Mouse (Mus musculus) T-helper 2 cell (primary cell): ENCODE data around the gene Setdb1.

Experiments used
- in situ Hi-C: fragments of 300-600 bp; cut with MboI, MseI; formaldehyde crosslinking; loops from one replicate; pipeline ENCODE4 v1.15.1; 2025; ENCODE audit warnings: high pct_unique_total_duplicates

Setdb1 gene

DNA sequence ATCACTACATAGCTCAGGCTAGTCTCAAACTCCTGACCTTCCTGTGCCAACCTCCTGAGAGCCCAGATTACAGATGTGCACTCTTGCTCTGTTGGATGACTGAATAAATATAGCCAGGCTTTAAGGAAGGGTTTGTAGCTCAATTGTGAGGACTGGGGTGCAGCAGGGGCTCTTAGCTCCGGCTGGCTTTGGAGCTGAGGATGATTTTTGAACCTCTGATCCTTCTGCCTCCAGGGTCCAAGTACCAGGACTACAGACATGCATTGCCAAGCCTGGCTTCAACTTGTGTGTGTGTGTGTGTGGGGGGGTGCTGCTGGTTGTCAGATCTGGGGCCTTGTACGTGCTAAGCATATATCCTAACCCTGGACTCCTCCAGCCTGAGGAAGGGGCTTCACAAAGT, 64.1 kb downstream of the Setdb1 start:
- in situ Hi-C loops: no loop called here

DNA sequence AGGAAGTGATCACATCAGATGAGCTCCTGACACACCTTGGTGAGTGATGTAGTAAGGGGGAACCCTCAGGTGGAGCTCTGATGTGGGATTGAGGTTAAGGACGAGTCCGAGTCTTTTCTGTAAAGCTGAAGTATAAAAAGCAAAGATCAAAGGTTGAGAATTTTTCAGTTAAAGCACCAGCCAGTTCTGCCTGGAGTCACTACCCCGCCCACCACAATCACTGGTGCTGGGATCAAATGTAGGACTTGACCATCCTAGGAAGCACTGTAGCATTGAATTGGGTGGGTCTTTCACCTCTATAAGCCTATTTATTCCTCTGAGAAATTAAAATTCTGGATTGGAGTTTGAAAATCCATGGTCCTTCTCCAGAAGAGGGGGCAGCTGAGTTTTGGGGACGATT, 66.0 kb downstream of the Setdb1 start:
- in situ Hi-C loops: no loop called here

DNA sequence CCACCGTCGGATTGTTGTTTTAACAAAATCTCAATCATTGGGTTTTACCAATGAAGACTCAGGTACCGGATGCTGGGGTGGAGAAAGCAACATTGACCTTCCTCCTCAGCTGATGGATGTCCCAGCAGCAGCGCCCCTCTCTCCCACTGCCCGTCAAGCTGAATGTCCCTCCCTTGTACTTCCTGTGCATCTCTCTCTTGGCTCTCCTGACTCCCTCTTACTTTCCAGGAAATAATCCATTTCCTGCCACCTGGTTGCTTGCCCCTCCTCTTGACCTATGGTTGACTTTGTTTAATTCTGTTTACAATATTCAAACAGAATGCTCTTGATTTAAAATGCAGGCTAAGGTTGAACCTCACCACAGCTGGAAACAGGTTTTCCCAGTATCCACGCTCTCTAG, 66.8 kb downstream of the Setdb1 start:
- in situ Hi-C loops: no loop called here

GRCm38 (mm10) chr3:95289419-95289818, 67.6 kb downstream of the Setdb1 start:
- in situ Hi-C loops: no loop called here

GRCm38 (mm10) chr3:95287541-95287940, 69.5 kb downstream of the Setdb1 start:
- in situ Hi-C loops: no loop called here

DNA sequence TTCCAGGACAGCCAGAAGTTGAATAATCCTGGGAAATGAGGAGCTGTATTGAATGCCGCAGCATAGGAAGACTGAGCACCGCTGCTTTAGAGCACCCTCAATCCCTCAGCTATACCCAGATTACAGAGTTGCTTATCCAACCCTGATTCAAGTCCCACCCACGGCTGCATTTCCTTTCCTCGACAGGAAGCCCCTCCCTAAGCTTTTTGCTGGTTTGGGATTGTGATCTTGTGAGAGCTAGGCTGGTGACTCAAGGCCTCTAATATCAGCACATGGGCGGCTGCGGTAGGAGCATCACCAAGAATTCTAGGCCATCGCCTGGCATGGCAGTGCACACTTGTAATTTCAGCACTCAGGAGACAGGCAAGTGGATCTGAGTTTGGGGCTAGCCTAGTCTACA, 70.5 kb downstream of the Setdb1 start:
- in situ Hi-C loops: no loop called here

GRCm38 (mm10) chr3:95286011-95286410, 71.0 kb downstream of the Setdb1 start:
- in situ Hi-C loops: no loop called here

DNA sequence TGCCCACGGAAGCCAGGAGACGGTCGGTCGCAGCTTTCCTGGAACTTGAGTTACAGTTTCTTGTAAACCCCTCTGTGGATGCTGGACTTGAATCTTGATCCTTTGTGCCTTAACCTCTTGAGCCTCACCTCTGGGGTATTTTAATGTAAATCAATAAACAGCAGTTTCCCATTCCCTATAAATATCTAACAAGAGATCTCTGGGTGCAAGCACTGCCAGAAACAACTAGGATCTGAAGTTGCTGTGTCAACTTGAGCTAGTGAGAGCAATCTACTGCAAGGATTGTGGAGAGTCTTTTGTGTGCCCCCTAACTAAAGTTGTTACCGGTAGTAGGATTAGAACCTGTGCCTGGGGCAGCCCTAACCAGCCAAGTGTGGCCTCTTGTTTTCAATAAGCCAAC, 71.6 kb downstream of the Setdb1 start:
- in situ Hi-C loops: no loop called here

- in situ Hi-C loops: no loop called here
Measured at GRCm38 (mm10) chr3:95284501-95285281, 72.3 kb downstream of the Setdb1 start.

GRCm38 (mm10) chr3:95284062-95284461, 72.9 kb downstream of the Setdb1 start:
- in situ Hi-C loops: no loop called here

DNA sequence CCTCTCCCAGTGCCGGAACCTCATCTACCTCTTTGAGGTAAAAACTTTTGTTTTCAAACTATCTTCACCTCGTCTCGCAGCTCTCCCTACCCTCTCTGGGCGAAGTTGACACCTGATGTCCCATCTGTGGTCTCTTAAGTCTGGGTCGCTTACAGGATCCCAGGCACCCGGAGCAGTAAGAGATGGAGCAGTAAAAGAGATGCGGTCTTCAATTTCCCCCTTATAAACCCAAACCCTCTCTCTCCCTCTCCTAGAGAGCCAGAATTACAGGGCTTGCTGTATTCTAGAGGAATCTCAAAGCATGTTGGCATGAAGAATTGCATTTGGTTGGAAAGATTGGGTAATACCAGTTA, 73.4 kb downstream of the Setdb1 start:
- in situ Hi-C loops: no loop called here

DNA sequence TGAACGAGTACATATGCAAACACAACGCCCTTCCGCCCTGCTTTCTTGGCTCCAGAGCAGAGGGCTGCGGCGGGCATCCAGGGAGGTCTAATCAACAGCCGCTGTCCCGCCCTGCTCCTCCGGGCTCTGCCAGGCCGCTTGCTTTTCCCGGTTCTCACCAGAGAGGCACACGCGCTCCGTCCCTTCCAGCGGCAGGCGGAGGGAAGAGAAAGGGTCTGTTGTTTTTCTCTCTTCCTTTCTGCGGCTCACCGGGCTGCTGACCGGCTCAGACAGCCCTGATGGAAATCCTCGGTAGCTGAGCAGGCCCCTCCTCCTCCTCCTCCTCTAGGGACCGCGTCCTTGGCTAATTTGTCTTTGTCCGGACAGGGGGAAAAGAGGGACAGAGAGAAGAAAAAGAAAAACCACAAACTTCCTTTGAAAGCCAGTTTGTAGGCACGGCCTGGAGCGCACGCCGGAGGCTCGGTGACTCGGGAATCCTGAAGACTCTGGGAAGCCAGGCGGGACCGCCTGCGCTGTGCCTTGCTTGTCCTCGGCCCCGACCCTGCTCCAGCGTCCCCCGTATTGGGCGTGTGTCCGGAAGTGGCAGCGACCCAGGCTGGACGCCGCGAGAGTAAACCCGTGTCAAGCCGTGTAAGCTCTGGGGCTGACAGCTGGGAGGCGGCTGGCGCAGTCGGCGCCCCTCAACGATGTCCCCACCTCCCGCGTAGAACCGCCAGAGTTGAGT, 74.0 kb downstream of the Setdb1 start:
- in situ Hi-C loops: no loop called here

GRCm38 (mm10) chr3:95282381-95282864, 74.6 kb downstream of the Setdb1 start:
- in situ Hi-C loops: no loop called here

GRCm38 (mm10) chr3:95281216-95282126, 75.5 kb downstream of the Setdb1 start, which contains the start of the genes Mindy1 and Prune1:
Gene Mindy1 (plus strand): TSS chr3:95281345.
Gene Prune1 (minus strand): TSS chr3:95282076.
- in situ Hi-C loops: no loop called here

DNA sequence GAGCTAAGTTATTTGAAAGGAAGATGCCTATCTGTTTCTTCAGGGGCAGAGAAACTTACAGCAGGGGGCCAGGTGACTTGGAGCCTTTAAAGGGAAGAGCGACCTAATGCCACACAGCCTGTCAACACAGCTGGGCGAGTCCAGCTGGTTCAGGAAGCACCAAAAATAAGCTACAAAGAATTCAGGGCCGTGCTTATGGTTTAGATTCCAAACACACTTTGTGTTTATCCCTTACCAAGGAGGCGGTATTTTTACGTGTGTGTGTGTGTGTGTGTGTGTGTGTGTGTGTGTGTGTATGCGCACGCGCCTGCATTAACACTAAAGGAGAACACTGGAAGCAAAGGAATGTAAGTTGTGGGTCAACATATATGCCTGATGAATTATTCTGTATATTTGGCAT, 76.3 kb downstream of the Setdb1 start:
- in situ Hi-C loops: no loop called here

- in situ Hi-C loops: no loop called here
Measured at GRCm38 (mm10) chr3:95277149-95277551, 79.9 kb downstream of the Setdb1 start.

DNA sequence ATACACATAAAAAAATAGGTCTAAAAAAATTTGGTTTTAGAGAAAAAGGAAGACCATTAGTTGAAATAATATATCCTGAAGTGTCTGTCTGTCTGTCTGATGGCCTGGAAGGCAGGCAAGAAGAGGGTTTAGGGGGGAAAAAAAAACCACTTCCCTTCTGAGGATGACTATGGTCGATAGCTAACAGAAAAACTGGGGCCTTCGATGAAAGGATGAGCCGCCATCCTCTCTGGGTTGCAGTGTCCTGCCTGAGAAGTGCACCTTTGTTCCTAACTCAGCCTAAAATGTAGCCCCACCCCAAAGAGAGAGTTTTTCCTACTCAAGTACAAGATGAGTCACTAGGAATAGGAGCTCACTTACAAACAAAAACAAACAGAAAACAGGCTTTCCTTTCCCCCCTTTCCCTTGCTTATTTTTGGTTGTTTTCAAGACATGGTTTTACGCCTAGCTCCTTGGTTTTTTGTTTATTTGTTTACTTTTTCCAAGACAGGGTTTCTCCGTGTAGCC, 80.5 kb downstream of the Setdb1 start:
- in situ Hi-C loops: no loop called here

DNA sequence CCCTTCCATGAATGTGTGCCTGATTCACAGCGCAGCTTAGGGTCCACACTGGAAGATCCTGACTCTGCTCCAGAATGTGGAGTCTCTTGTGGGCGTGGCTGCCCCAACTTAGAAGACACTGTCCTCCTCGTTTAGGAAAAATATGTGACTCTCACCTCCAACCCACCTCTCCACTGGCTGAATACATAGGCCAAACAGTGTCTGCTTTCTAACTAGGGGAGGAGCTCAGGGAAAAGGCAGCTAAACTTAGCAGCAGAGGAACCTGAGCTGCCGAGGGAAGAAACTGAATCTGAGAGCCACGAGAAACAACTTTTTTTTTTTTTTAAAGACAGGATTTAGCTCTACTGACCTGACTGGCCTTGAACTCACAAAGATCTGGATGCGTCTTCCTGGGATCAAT, 81.8 kb downstream of the Setdb1 start:
- in situ Hi-C loops: no loop called here

DNA sequence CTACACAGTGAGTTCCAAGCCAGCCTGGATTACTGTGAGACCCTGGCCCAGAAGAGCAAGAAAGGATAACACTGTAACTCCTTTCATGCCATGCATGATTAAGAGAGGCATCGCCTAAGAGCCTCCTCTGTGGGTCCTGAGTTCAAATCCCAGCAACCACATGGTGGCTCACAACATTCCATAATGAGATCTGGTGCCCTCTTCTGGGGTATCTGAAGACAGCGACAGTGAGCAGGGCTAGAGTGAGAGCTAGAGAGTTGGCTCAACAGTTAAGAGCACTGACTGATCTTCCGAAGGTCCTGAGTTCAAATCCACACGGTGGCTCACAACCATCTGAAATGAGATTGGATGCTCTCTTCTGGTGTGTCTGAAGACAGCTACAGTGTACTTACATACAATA, 82.5 kb downstream of the Setdb1 start:
- in situ Hi-C loops: no loop called here
